Mouse (Mus musculus): ENCODE measurements around the gene Birc3. TPM values are rescaled to one million over a fixed set of nuclear protein-coding genes. Genes with fewer than 3 reads are reported as not detected.

Gene Birc3
- total and polyA plus RNA-seq, 3 experiments: 11.6 to 26.5 TPM; not detected in 1

DNA sequence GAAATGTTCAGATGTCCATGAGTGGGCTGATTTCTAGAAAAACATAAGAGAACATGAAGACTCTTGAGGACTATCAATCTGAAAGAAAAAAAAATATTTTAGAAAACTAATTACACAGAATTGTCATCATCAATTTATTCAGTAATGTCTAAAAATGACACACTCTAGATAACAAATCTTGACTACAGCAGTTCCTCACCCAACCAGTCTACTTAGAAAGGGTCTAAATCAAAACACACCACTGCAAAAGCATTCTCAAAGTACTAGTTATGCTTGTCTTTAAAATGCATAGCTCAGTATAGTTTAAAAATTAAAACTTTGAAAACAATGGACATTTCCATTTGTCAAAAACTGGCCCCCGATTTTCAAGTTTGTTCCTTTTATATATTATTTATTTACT, 37.7 kb downstream of the Birc3 start:
- peaks cover 36% of the 10 kb centered on the region for H3K79me2 ChIP-seq (ENCODE audit: control insufficient read depth, insufficient read depth, low read length, poor library complexity)
- peak; percentile 28 for DNase-seq (ENCODE audit: low read depth, low spot score)
- H3K36me3 ChIP-seq (ENCODE audit: control insufficient read depth in 1 of 2, insufficient read depth in 2 of 2, low read length in 2 of 2): peaks cover 3 to 44% of the 10 kb centered on the region in 2 experiments; a peak in 3 of 4 replicates
- TF ChIP-seq USF1 (IDR thresholded peaks at IDR 0.05; ENCODE audit: low read depth, low read length): no peak
- TF ChIP-seq ZKSCAN1 (IDR thresholded peaks at IDR 0.05; ENCODE audit: low read depth, low read length): no peak
- no peak for TF ChIP-seq TAL1 (IDR thresholded peaks at IDR 0.05; ENCODE audit: low read length)
- no peak for TF ChIP-seq ZC3H11A (IDR thresholded peaks at IDR 0.05; ENCODE audit: low read depth, low read length)
- no peak for TF ChIP-seq ELF1 (IDR thresholded peaks at IDR 0.05; ENCODE audit: low read depth, low read length)
- TF ChIP-seq MYB (IDR thresholded peaks at IDR 0.05; ENCODE audit: low read depth, low read length): no peak
- no peak for TF ChIP-seq GABPA (IDR thresholded peaks at IDR 0.05; ENCODE audit: low read depth, low read length)
- no peak for TF ChIP-seq CTCF (IDR thresholded peaks at IDR 0.05 in 2 of 3, conservative IDR thresholded peaks at IDR 0.05 in 1 of 3; ENCODE audit: control insufficient read depth in 1 of 3, insufficient read depth in 1 of 3, low read depth in 2 of 3, low read length in 3 of 3, poor library complexity in 1 of 3, severe bottlenecking in 1 of 3)
- no peak for TF ChIP-seq MAX (IDR thresholded peaks at IDR 0.05; ENCODE audit: low read length)
- TF ChIP-seq POLR2AphosphoS5 (IDR thresholded peaks at IDR 0.05; ENCODE audit: borderline replicate concordance, low read depth, low read length): no peak
- peak; percentile 42; the same call in 1 of the 2 replicates for TF ChIP-seq MYC (IDR thresholded peaks at IDR 0.05; ENCODE audit: low read depth, low read length)
- TF ChIP-seq POLR2AphosphoS2 (IDR thresholded peaks at IDR 0.05; ENCODE audit: low read length): no peak
- no peak for TF ChIP-seq UBTF (IDR thresholded peaks at IDR 0.05; ENCODE audit: borderline replicate concordance, insufficient read depth, low read depth, low read length)
- TF ChIP-seq MAZ (IDR thresholded peaks at IDR 0.05; ENCODE audit: low read depth, low read length): no peak
- no peak for TF ChIP-seq ETS1 (IDR thresholded peaks at IDR 0.05; ENCODE audit: low read depth, low read length)
- TF ChIP-seq KAT2A (conservative IDR thresholded peaks at IDR 0.05; ENCODE audit: low read depth, low read length): no peak
- TF ChIP-seq RCOR1 (IDR thresholded peaks at IDR 0.05; ENCODE audit: low read depth, low read length): peak; percentile 34; the same call in 1 of the 2 replicates
- TF ChIP-seq NELFE (IDR thresholded peaks at IDR 0.05; ENCODE audit: low read depth, low read length): no peak
- TF ChIP-seq SMC3 (IDR thresholded peaks at IDR 0.05; ENCODE audit: low read depth, low read length): no peak
- TF ChIP-seq E2F4 (IDR thresholded peaks at IDR 0.05; ENCODE audit: borderline replicate concordance, low read depth, low read length): no peak
- no peak for TF ChIP-seq ZMIZ1 (IDR thresholded peaks at IDR 0.05; ENCODE audit: low read depth, low read length)
- TF ChIP-seq JUND (IDR thresholded peaks at IDR 0.05; ENCODE audit: low read depth, low read length): 0 out of 2 replicates have a peak, but pooled peaks have one; percentile 19
- TF ChIP-seq RAD21 (IDR thresholded peaks at IDR 0.05; ENCODE audit: low read depth, low read length): no peak
- no peak for TF ChIP-seq POLR2A (IDR thresholded peaks at IDR 0.05; ENCODE audit: control insufficient read depth in 1 of 2, insufficient read depth in 1 of 2, low read depth in 1 of 2, low read length in 2 of 2, poor library complexity in 1 of 2)
- 0 out of 2 replicates have a peak, but pooled peaks have one; percentile 77 for TF ChIP-seq CHD1 (IDR thresholded peaks at IDR 0.05; ENCODE audit: low read depth, low read length)
- no peak for TF ChIP-seq EP300 (IDR thresholded peaks at IDR 0.05; ENCODE audit: low read depth in 1 of 2, low read length in 2 of 2)
- no peak for TF ChIP-seq USF2 (IDR thresholded peaks at IDR 0.05; ENCODE audit: borderline replicate concordance in 1 of 2, insufficient read depth in 1 of 2, low read depth in 1 of 2, low read length in 2 of 2)
- TF ChIP-seq SIN3A (IDR thresholded peaks at IDR 0.05; ENCODE audit: low read length): no peak
- TF ChIP-seq MEF2A (IDR thresholded peaks at IDR 0.05; ENCODE audit: extremely low read depth, insufficient replicate concordance, low read depth, low read length, poor library complexity, severe bottlenecking): no peak
- TF ChIP-seq ZNF384 (IDR thresholded peaks at IDR 0.05; ENCODE audit: low read depth, low read length): no peak; the same call in 1 of the 2 replicates
- TF ChIP-seq NRF1 (IDR thresholded peaks at IDR 0.05; ENCODE audit: insufficient read depth, low read depth, low read length, poor library complexity, severe bottlenecking): no peak
- no peaks in the 10 kb centered on the region for H3K27me3 ChIP-seq (ENCODE audit: control insufficient read depth in 1 of 2, insufficient read depth in 2 of 2, low read length in 2 of 2)
- H3K9me3 ChIP-seq (replicated peaks; ENCODE audit: insufficient read depth, low read length): no peaks in the 10 kb centered on the region
- no peak overlapping the region for H3K27ac ChIP-seq (ENCODE audit: control insufficient read depth, low read depth, low read length)
- peak overlapping the region in 1 of 2 experiments; percentile 88; a peak in 2 of 4 replicates for H3K4me3 ChIP-seq (ENCODE audit: control insufficient read depth in 1 of 2, insufficient read depth in 1 of 2, low read depth in 2 of 2, low read length in 2 of 2)
- H3K9ac ChIP-seq (ENCODE audit: control insufficient read depth, low read depth, low read length, poor library complexity, severe bottlenecking): no peak overlapping the region
- peaks cover 13 to 21% of the 10 kb centered on the region in 2 experiments for H3K4me1 ChIP-seq (ENCODE audit: control insufficient read depth in 1 of 2, insufficient read depth in 2 of 2, low read length in 2 of 2)
